Mouse (Mus musculus): ENCODE results near the gene Sept5.

The Sept5 gene

DNA sequence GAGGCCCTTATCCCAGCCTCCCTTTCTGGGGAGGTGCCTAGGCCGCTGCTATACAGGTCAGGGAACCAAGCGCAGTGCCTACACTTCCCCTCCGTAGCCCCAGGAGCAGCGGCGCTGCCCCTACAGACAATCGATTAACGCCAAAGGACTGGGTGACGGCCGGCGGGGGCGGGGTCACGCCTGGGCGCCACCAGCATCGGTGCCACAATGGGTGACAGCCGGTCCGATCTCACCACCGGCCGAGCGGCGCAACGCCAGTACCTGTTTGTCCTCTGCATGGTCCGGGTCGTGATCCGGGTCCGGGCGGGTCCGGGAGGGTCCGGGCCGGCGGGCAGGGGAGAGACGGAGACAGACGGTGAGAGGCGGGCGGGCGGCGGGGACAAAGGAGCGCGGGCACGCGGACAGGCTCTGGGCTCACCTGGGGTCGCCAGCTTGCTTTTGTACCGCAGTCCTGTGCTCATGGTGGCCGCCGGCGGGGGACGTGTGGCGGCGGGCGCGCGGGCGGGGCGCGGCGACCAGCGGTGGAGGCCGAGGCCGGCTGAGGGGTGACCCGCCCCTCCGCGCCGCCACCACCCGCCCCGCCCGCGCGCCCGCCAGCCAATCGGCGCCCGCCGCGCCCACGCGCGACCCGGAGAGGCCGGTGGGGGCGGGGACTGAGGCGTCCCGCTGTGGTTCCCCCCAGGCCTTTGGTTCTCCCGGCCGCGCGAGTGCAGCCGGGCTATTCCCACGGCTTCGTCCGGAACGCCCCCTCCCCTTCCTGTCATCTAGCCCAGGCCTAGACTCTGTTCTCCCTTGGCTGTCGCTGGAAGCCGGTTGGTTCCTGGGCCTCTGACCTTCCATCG, at the start of gene Sept5:
TSS of gene Sept5 (minus strand) at position 565 of the 842 bp plus-strand sequence.
- in situ Hi-C loops (cut with MseI, MboI) = no loop called here

DNA sequence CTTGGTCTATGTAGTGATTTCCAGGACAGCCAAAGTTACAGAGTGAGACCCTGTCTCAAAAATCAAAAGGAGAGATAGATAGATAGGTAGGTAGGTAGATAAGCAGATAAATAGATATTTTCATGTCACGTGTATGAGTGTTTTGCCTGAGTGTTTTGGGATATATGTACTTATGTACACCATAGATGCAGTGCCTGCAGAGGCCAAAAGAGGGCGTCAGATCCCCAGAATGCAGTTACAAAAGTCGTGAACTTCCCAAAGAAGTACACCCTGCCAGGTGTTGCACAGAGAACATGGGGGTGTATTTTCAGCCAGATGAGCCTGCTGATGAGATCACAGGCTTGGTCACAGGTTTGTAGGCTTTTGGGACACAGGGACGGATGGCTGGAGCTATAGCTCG, 49.4 kb upstream of the Sept5 start:
- in situ Hi-C loops (cut with MseI, MboI) = loop anchor here in 1 of 2 experiments (25.0 kb wide), 1 partner anchor 183 kb away; no protein-coding TSS in a partner anchor

DNA sequence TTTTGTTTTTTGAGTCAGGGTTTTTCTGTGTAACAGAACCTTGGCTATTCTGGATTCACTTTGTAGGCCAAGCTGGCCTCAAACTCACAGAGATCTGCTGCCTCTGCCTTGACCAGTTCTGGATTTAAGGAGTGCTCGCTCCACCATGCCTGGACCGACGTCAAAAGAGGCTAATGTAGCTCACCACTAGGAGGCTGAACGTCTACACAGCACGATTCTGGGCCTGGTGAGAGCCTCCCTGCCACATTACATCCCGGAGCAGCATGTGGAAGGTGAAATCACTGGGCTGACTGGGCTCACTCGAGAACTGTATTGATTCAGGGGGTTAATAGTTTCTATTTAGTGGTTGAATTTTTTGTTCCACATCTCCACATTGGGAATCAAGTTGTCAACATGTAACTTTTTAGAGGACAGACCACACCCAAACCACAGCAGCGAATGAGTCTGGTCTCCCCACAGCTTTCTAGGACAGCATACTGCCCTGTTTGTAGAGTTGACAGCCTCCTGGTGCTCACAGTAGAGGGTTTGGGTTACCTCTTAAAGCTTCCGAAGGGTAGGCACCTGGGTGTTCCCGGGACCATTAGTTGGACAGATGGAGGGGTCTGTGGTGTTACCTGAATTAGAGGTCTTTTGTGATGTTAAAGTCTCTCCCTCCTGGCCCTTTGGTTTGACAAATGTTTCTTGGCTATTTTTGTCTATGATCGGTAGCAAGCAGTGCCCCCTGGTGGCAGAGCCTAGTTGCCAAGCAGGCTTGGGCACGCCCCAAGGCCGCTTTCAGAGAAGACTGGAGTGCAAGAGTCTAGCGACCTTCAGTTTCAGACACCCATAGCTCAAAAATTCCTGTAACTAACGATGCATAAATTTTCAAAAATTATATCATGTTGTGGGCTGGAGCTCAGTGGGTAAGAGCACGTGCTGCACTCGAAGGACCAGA, 48.3 kb upstream of the Sept5 start:
- in situ Hi-C loops (cut with MseI, MboI) = loop anchor here in 1 of 2 experiments (25.0 kb wide), 1 partner anchor 184 kb away; no protein-coding TSS in a partner anchor

DNA sequence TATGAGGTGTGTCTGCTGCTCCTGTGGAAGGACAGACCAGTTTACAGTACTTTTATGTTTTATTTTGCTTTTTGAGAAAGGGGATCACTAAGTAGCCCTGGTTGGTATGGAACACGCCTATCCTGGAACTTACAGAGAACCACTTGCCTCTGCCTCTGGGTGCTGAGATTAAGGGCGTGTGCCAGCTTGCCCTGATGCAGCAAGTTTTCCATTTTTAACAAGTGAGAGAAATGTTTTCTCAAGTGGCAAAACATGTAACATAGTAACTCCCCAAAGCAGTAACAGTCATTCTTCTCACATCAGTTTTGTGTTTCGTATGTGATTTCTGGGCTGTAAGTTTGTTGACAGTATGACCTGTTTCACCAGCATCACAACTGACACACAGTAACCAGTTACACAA, 43.3 kb upstream of the Sept5 start:
- in situ Hi-C loops (cut with MseI, MboI) = loop anchor here in 1 of 2 experiments (5.0 kb wide), 1 partner anchor 36 kb away; no protein-coding TSS in a partner anchor

DNA sequence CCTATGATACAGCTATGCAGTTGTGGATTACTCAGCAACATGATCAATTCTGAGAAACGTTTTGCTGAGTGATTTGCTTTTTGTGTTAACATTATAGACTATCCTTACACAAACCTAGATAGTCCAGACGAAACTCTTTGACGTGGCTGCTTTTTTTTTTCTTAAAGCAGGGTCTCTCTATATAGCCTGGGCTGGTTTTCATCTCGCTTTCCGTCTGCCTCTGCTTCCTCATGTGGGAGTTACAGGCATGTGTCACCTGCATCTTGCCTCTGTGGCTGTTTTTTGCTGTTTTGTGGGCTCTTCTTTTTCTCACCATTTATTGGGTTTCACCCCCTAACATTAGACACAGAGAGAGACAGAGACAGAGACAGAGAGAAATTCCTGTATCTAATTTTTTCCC, 42.3 kb upstream of the Sept5 start:
- in situ Hi-C loops (cut with MseI, MboI) = loop anchor here in 1 of 2 experiments (5.0 kb wide), 1 partner anchor 35 kb away; no protein-coding TSS in a partner anchor

DNA sequence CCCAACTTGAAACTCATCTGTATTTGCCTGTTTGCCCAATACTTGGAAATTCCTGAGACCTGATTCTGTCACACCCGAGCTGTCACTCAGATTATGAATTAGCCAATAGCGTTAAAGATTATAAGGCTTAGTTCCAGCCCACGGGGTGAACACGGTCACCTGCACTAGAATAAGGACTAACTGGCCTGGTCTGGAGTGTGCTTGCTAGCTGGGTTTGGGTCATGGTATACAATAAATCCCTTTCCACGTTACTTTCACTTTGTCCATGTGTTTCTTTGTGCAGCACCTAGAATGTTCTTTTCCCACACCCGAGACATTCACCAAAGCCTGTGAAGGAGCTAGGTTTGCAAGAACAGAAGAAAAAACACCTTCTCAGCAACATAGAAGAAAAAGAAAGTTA, 40.2 kb upstream of the Sept5 start:
- in situ Hi-C loops (cut with MseI, MboI) = loop anchor here in 1 of 2 experiments (5.0 kb wide), 1 partner anchor 33 kb away; no protein-coding TSS in a partner anchor

DNA sequence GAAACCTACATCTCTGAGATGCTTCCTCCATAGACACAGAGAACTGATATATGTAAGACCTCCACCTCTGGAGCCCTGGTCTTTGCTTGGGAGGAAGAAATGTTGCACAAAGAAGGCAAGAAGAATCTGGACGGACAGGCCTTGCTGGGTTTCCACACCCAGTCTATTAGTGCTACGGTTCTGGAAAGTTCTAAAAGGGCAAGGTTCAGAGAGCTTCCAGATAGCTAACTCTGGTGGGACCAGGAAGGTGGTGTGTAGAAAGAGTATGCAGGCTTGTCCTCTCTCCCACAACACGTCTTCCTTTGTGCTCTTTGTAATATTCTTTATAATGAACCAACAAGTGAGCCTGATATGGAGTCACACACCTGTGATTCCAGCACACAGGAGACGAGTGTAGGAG, 28.8 kb upstream of the Sept5 start:
- in situ Hi-C loops (cut with MseI, MboI) = no loop called here

DNA sequence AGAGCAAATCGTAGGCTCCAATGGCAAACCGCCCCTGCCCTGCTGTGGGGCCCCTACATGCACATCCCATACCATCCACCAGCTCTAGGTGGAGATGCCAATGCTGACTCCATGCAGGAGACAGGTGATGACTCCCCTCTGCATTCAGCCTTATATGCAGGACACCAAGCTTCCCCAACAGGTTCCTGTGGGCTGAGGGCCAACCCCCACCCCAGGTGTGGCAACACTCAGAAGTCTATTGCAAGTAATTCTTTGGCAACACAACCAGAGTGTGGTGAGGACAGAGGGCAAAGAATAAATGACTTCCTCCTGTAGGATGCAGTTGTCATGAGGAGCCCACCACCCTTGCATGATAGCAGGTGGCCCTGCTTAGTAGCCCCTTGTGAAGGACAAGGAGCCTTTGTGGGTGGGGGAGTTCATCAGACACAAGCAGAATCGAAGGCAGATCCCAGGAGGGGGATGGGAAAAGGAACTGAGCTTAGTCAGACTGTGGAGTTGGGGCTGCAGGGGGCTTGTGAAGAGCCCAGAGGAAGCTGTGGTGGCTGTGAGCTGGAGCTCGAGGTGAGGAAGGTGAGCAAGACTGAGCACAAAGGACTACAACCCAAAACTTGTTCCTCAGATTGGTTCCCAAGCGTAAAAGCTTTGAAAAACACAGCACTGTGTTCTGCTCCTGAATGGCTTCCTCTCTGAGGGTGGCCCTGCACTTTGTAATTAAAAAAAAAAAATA, 25.8 kb upstream of the Sept5 start:
- in situ Hi-C loops (cut with MseI, MboI) = no loop called here

DNA sequence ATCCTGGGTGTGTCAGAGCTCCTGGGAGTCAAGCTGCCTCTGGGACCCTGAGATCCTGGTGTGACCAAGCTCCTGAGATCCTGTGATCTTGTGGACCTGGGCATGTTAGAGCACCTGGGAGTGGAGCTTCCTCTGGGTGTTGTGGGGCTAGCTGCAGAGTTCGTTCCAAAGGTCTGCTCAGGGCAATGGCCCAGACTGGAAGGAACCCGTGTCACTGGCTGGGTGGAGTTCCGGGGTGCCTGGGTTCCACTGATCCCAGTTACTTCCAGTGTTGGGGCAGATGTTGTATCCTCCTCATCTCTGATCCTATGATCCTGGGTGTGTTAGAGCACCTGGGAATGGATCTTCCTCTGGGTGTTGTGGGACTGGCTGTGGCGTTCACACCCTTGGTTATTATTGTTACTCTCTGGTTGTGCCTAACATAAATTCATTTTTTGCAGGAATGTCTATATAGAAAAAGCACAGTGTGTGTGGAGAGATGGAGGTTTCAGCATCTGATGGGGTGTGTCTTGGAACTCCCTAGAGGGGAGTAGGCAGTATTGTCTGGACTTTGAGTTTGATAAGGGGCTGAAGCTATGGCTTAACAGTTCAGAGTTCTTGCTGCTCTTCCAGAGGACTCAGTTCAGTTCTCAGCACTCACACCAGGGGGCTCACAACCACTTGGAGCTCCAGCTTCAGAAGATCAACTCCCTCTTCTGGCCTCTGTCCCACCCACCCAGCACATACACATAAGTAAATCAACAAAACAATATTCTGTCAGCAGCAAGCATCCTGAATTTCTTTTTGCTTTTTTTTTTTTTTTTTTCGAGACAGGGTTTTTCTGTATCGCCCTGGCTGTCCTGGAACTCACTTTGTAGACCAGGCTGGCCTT, 23.8 kb upstream of the Sept5 start:
- in situ Hi-C loops (cut with MseI, MboI) = no loop called here

DNA sequence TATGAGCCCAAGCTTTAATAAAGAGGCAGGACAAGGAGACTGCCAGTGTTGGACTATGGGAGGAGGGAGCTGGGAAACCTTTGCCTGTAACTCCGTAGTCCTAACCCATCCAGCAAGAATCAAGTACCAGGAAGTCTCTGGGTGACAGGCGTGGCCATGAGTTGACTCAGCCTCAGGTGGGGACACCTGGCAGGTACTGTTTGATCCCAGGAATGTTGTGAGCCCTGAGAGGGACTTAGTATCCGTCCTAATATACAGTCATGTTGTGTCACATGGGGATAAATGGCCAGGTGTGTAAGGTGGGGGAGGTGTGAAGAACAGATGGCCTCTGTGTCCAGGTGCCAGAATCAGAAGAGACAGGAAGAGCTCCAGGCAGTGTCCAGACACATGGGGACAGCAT, 19.4 kb upstream of the Sept5 start:
- in situ Hi-C loops (cut with MseI, MboI) = no loop called here

DNA sequence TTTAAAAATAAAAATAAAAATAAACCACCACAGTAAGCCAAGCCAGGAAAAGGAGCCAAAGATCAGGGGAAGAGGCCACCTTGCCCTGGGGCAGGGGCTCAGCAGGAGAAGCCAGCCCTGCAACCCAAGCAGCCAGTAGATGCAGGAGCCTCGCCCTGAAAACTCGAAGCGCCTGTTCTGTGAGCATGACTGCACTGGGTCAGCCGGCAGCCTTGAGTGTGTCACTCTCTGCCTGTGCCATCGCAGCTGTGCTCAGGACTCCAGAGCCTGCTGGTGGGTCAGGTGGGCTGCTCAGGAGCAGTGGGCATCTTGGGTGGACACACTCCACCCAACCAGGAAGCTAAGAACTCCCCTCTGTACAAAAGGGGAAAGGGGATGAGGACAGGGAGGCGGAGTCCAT, 15.6 kb upstream of the Sept5 start:
- in situ Hi-C loops (cut with MseI, MboI) = no loop called here

DNA sequence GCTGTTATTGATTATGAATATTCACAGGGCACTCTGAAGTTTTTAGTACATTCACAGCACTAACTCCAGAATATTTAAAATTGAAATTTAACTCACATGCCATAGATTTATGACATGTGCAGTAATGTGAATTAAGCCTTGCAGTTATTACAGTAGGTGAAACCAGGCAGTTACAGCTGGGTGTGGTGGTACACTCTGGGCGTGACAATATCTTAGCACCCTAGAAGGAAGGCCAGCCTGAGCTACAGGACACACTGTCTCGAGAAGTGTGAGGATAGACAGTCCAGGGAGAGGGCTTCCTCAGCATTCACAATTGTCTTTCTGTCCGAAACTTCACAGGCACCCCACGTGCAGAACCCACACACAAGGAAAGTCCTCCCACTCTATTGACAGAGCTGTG, 14.7 kb upstream of the Sept5 start:
- in situ Hi-C loops (cut with MseI, MboI) = no loop called here

DNA sequence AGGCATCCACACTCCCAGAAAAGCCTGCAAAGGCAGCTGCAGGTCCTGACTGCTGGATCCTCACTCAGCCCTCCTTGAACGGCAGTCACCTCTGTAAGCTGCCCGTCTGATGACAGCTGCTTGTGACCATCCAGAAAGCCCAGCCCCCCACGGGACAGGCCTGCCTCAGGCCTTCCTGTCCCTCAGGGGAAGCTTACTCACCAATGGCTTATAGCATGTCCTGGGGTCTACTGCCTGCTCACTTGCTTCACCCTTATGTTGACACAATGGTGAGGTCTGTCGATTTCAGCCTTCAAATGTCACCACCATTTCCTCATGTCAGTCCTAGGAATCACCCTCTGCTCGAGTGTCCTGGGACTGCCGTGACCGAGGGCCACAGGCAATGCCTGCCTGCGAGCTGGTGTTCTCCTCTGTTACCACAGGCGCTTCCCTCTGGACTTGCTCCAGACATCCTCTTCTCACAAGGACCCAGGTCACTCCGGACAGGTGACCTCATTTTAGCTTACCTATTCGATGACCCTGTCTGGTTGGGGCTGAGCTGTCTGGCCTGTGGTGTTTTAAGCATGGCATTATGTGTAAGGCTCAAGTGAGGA, 13.7 kb upstream of the Sept5 start:
- in situ Hi-C loops (cut with MseI, MboI) = no loop called here

DNA sequence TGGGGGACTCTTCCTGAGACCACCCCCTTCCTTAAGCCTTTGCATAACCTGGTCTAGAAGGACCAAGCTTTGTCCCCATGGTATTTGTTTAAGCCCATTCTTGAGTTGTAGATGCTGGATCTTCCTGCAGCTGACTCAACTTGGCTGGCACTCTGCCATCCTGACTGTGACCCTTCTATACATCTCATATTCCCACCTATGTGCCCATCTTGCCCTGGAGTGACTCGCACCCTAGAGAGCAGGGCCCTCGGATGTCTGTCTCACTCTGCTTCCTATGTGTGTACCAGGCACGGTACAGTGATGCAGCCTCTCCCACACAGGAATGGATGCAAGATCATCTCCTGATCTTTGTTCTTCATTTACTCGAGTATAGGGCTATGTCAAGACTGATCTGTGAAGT, 13.1 kb upstream of the Sept5 start:
- in situ Hi-C loops (cut with MseI, MboI) = no loop called here

DNA sequence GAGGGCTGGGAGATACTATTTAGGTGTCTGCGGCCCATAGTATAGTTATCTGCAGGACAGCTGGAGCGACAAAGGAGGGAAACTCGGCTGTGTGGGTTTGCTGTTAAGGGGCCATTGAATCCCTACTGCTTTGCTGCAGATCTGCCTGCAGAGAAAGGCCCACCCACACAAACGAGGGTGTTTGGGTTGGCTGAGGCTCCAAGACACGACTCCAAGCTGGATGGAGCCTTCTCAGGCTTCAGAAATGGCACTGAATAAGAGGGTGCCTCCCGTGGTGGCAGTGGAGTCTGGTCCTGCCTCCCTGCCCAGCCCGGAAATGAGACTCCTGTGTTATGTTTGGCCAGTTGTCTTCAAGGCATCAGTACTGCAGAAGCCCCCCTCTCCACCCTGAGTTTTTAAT, 12.5 kb upstream of the Sept5 start:
- in situ Hi-C loops (cut with MseI, MboI) = no loop called here

DNA sequence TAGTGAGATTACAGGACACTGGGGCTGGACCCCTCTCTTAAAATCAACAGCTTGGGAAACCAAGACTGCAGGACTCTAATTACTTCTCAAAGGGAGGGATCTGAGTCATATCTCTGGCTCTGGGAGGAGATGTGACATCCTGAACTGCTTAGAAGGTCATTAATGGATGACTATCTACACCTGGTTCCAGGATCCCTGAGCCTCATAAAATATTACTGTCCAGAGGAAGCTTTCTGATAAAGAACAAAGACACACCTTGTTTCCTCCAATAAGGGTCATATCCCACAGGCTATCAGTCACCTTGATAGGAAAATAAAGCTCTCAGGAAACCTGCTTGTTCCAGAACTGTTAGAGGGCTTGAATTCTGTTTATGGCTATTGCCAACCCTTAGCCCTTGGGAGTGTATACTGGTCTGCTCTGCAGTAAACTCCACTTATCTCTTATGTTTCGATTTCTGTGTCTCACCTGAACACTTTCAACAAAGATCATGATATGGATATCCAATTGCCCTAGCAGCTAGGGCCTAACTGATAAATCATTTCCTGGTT, 9.7 kb upstream of the Sept5 start:
- in situ Hi-C loops (cut with MseI, MboI) = loop anchor here in 1 of 2 experiments (5.0 kb wide), 1 partner anchor 33 kb away; no protein-coding TSS in a partner anchor

DNA sequence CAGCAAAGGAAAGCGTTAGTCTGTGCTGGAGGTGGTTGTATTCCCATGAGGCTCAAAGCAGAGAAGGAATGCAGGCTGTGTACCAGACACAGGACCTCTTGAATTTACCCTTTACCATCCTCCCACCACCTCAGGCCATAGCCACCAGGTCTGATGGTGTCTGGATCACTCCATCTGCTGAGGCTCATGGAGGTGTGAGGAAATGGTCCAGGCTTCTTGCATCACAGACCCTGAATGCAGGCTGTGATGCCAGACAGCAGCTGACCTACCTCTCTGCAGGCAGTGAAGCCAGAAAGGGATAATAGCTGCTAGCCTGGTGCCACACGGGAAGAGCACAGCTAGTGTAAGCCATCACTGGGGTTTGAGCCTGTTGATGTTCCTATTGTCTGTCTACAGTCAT, 8.6 kb upstream of the Sept5 start:
- in situ Hi-C loops (cut with MseI, MboI) = loop anchor here in 1 of 2 experiments (5.0 kb wide), 1 partner anchor 34 kb away; no protein-coding TSS in a partner anchor

DNA sequence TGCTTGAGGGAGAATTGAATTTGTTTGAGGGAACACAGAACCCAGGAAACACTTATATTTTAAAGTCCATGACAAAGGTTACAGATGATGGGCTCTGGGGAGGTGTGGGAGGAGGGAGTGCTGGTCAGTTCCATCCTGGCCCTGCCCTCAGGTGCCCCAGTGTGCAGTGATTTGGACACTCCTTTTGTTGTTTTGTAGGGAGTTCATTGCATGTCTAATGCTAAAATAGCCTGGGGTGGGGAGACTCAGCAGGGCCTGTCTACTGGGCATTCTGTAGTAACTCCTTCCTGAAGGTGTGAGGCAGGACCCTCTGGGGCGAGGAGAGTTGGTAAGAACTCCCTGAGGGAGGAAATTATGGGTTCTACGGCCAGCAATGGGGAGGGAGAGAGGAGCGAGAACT, 7.0 kb upstream of the Sept5 start:
- in situ Hi-C loops (cut with MseI, MboI) = loop anchor here in 1 of 2 experiments (5.0 kb wide), 1 partner anchor 35 kb away; no protein-coding TSS in a partner anchor

DNA sequence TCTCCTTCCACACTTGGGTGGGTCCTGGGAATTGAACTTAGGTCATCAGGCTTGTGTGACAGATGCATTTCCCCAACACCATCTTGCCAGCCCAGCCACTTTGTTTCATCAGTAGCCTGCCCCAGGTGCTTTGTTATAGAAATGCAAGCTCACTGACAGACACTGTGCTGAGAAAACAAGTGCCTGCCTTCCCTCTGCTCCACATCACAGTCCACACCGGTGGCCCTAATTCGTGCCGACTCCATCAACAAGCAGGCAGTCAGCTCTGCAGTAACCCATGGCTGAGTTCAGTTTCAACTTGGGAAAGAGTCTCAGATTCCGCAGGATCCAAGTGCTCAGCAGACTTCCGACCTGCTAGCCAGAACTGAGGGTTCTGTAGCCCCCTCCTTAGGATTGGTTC, 6.6 kb upstream of the Sept5 start:
- in situ Hi-C loops (cut with MseI, MboI) = loop anchor here in 1 of 2 experiments (5.0 kb wide), 1 partner anchor 36 kb away; no protein-coding TSS in a partner anchor

Data from mouse trophoblast stem cell (cell line).